Mouse (Mus musculus): ENCODE data around the gene Snca. TPM values are rescaled to one million over a fixed set of nuclear protein-coding genes. Genes with fewer than 3 reads are reported as not detected.

The Snca gene
- polyA plus RNA-seq, 1 experiment, result 3.5 TPM

DNA sequence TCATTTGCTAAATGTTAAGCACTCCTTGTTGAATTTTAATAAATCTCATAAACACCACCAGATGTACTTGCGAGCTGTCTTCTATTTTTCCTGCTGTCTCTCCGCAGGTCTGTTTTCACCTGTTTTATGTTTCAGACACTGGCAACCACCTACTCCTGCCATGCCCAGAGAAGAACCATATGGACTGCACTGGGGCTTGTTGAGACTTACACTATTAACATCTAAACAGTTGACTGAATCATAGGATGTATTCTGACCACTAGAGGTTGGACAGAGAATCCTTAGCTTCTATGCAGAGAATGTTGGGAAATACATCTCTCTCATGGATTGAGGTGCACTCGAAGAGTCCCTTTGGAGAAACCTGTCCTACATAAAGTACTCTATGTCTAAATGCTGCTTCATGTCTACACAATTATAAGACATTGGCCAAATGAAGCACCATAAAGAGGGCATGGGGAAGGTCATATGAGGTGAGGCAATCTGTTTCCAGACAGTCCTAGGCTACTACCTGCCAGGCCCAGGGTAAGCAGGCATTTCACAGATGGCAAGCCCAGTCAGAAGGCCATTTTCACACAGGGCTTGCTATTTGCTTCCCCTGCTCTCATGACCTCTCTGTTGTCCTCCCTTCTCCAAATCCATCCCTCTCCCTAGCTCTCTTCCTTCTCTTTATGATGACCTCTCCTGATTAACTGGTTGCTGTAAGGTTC is 35.8 kb downstream of the Snca start:
- no peak for TF ChIP-seq CTCF (IDR thresholded peaks at IDR 0.05; ENCODE audit: insufficient read depth, low read length)
- no peak for TF ChIP-seq POLR2A (IDR thresholded peaks at IDR 0.05; ENCODE audit: borderline replicate concordance, extremely low read depth, low read depth, low read length)
- H3K4me1 ChIP-seq (ENCODE audit: control insufficient read depth, insufficient read depth, low read length), result no peaks in the 10 kb centered on the region
- H3K4me3 ChIP-seq (replicated peaks; ENCODE audit: extremely low read depth, low read depth, low read length), result no peak overlapping the region
- no peak for DNase-seq
- WGBS, result 88% methylated on average over 3 of the region's 3 CpGs

DNA sequence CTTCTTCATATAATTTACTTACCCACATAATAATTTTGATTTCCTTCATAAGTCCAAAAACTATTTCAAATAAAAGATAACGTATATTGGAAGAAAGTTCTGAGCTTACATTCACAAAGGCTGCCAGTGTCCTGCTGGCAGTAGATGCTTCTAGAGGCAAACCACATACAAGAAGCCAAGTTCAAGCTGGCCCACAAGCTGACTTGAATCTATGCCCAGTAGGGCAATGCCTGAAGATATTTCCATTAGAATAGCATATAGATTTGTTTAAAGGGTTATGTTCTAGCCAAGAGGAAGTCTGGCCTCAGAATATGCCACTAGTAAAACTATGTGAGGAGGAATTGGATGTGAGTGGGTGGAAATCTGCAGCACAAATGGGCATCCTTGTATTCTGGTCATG is 42.7 kb downstream of the Snca start:
- no peak overlapping the region for H3K4me3 ChIP-seq (replicated peaks; ENCODE audit: extremely low read depth, low read depth, low read length)
- whole genome bisulfite sequencing, result 82% methylated on average over 1 of the region's 1 CpGs
- no peak for DNase-seq
- no peaks in the 10 kb centered on the region for H3K4me1 ChIP-seq (ENCODE audit: control insufficient read depth, insufficient read depth, low read length)
- TF ChIP-seq POLR2A (IDR thresholded peaks at IDR 0.05; ENCODE audit: borderline replicate concordance, extremely low read depth, low read depth, low read length) (no peak), CTCF (IDR thresholded peaks at IDR 0.05; ENCODE audit: insufficient read depth, low read length) (no peak)

DNA sequence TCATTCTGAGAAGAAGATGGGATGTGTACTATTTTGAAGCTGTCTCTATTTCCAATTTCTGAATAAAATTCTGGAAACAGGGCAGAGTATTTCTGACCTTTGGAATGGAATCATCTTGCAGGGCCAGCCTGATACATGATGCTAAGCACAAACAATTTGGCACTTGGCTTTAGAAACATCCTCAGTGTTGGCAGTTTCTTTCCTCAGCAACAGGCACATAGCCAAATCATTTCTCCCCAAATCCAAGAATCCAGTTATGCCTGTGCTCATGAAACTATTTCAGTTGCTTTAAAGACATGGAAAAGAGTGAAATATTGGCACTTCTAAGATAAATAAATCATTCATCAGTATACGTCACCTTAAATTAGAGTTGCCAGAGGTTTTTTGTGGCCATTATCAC is 57.8 kb downstream of the Snca start:
- Histone ChIP-seq H3K4me1 (ENCODE audit: control insufficient read depth, insufficient read depth, low read length) (no peaks in the 10 kb centered on the region), H3K4me3 (replicated peaks; ENCODE audit: extremely low read depth, low read depth, low read length) (no peak overlapping the region)
- WGBS, result 64% methylated on average over 1 of the region's 1 CpGs
- TF ChIP-seq POLR2A (IDR thresholded peaks at IDR 0.05; ENCODE audit: borderline replicate concordance, extremely low read depth, low read depth, low read length), result no peak
- no peak for TF ChIP-seq CTCF (IDR thresholded peaks at IDR 0.05; ENCODE audit: insufficient read depth, low read length)
- DNase-seq, result no peak

DNA sequence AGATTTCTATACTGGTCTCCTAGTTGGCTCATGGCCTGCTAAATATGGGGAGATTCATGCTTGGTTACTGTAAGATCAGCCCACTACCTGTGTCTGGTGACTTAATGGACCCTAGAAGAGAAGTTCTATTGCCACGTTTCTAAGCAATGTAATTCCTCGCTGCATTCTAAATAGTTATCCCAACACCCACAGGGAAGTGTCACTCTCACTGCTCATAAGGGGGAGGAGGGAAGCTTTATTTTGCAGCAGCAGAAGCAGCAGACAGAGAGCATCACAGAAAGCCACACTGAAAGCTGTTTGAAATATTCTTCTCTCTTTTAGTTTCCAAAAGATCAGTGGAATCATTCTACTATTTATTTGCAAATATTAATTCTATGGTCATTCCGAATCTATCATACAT is 64.0 kb downstream of the Snca start:
- 72% methylated on average over 3 of the region's 3 CpGs for WGBS
- TF ChIP-seq CTCF (IDR thresholded peaks at IDR 0.05; ENCODE audit: insufficient read depth, low read length) (no peak), POLR2A (IDR thresholded peaks at IDR 0.05; ENCODE audit: borderline replicate concordance, extremely low read depth, low read depth, low read length) (no peak)
- no peak for DNase-seq
- H3K4me1 ChIP-seq (ENCODE audit: control insufficient read depth, insufficient read depth, low read length), result no peaks in the 10 kb centered on the region
- no peak overlapping the region for H3K4me3 ChIP-seq (replicated peaks; ENCODE audit: extremely low read depth, low read depth, low read length)

DNA sequence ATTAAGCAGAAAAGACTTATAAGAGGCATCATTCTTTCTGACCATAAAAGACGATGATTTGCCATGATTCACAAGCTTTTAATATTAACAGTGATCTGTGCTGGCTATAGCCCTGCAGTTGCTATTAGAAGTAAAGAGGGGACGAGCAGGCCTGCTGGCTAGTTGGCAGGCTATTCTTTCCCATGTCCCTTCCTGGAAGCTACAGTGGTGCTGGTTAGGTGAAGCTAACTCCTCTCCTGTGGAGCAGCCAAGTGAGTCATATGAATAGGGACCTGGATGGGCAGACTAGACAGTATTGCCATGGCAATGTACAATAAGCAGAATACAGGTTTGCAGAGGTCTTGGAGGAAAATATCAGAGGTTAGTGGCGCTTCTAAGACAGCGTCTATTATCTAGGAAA is 66.8 kb downstream of the Snca start:
- Histone ChIP-seq H3K4me3 (replicated peaks; ENCODE audit: extremely low read depth, low read depth, low read length) (no peak overlapping the region), H3K4me1 (ENCODE audit: control insufficient read depth, insufficient read depth, low read length) (no peaks in the 10 kb centered on the region)
- no peak for DNase-seq
- no peak for TF ChIP-seq CTCF (IDR thresholded peaks at IDR 0.05; ENCODE audit: insufficient read depth, low read length)
- TF ChIP-seq POLR2A (IDR thresholded peaks at IDR 0.05; ENCODE audit: borderline replicate concordance, extremely low read depth, low read depth, low read length), result no peak
- 90% methylated on average over 4 of the region's 4 CpGs for WGBS

DNA sequence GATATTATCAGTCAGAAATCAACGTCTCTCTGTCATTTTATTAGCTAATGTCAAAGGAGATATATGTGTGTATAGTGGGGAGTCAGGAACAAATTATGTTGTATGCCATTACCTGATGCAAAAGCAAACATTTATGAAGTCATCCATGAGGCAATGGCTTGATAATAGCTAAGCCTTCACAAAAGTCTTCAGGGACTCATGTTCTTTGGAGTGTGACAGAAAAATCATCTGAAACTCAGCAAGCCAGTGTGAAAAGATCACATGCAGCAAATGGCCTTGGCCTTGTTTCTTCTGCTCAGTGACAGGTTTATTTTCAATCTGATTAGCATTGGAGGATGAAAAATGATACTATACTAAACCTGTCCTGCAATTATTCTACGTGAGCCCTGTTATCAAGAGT is 67.9 kb downstream of the Snca start:
- no peak for DNase-seq
- 40% methylated on average over 2 of the region's 2 CpGs for WGBS
- Histone ChIP-seq H3K4me1 (ENCODE audit: control insufficient read depth, insufficient read depth, low read length) (no peaks in the 10 kb centered on the region), H3K4me3 (replicated peaks; ENCODE audit: extremely low read depth, low read depth, low read length) (no peak overlapping the region)
- no peak for TF ChIP-seq POLR2A (IDR thresholded peaks at IDR 0.05; ENCODE audit: borderline replicate concordance, extremely low read depth, low read depth, low read length)
- no peak for TF ChIP-seq CTCF (IDR thresholded peaks at IDR 0.05; ENCODE audit: insufficient read depth, low read length)

DNA sequence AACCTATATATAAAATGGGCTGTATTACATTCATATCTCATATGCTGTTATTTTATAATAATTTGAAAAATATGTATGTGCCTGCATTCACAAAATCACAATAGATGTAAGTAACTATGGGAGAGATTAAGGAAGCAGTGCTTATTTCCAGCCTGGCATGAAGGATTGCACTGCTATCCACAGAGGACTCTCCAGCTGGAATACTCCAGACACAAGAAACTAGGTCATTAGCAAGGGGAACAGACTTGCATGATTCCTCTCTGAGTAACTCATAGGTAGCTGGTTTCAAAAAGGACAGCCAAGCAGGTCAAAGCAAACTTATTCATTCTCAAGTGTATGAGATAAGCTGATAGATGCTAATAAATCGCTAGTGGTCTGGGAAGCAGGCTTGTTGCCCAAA is 74.7 kb downstream of the Snca start:
- no peak overlapping the region for H3K4me3 ChIP-seq (replicated peaks; ENCODE audit: extremely low read depth, low read depth, low read length)
- 73% methylated on average over 1 of the region's 1 CpGs for WGBS
- no peaks in the 10 kb centered on the region for H3K4me1 ChIP-seq (ENCODE audit: control insufficient read depth, insufficient read depth, low read length)
- no peak for DNase-seq
- TF ChIP-seq CTCF (IDR thresholded peaks at IDR 0.05; ENCODE audit: insufficient read depth, low read length), result no peak
- no peak for TF ChIP-seq POLR2A (IDR thresholded peaks at IDR 0.05; ENCODE audit: borderline replicate concordance, extremely low read depth, low read depth, low read length)

DNA sequence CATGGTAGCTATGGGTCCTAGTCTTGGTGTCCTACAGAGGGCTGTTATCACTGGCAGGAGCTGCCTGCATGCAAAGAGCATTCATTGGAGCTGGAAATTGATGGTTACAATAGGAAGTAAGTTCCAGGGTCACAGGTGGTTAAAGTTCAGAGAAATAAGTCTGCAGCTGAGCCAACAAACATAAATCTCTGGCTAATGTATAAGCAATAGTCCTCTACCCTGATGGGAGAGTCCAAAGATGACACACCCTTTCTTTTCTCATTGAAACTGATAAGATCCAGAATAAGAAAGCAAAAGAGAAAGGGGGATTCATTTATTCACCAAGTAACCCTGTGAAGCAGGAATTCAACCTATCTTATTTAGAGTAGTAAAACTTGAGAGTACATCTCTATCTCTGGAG is 83.7 kb downstream of the Snca start:
- Histone ChIP-seq H3K4me3 (replicated peaks; ENCODE audit: extremely low read depth, low read depth, low read length) (no peak overlapping the region), H3K4me1 (ENCODE audit: control insufficient read depth, insufficient read depth, low read length) (no peaks in the 10 kb centered on the region)
- TF ChIP-seq POLR2A (IDR thresholded peaks at IDR 0.05; ENCODE audit: borderline replicate concordance, extremely low read depth, low read depth, low read length) (no peak), CTCF (IDR thresholded peaks at IDR 0.05; ENCODE audit: insufficient read depth, low read length) (no peak)
- DNase-seq, result no peak

DNA sequence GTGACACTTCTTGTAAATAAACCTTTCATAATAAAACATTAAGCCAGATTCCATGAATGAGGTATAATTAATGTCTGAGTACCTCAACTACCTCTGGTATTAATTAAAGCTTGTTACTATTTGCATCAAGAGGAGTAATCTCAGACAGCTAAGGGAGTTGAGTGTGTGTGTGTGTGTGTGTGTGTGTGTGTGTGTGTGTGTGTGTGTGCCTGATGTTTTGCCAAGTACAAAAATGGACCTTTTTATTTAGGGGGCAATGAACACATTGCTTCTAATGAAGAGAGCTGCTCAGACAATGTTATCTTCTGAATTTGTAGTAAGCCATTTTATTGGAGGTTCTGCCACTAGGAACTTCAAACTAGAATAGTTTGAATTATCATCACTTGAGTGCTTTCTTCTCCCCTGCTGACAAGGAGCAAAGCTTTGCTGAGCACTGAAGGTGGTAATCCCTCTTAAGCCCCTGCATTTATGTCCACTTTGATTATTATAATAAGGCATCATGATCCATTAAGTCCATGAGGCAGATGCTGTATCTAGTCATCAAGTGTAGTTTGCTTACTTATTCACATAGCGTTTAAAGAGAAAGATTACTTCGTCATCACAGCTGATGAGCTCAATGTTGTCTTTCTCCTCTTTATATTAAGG is 88.1 kb downstream of the Snca start:
- Histone ChIP-seq H3K4me3 (replicated peaks; ENCODE audit: extremely low read depth, low read depth, low read length) (no peak overlapping the region), H3K4me1 (ENCODE audit: control insufficient read depth, insufficient read depth, low read length) (no peaks in the 10 kb centered on the region)
- no peak for TF ChIP-seq POLR2A (IDR thresholded peaks at IDR 0.05; ENCODE audit: borderline replicate concordance, extremely low read depth, low read depth, low read length)
- TF ChIP-seq CTCF (IDR thresholded peaks at IDR 0.05; ENCODE audit: insufficient read depth, low read length), result no peak
- DNase-seq, result no peak
- 87% methylated on average over 2 of the region's 2 CpGs for WGBS

DNA sequence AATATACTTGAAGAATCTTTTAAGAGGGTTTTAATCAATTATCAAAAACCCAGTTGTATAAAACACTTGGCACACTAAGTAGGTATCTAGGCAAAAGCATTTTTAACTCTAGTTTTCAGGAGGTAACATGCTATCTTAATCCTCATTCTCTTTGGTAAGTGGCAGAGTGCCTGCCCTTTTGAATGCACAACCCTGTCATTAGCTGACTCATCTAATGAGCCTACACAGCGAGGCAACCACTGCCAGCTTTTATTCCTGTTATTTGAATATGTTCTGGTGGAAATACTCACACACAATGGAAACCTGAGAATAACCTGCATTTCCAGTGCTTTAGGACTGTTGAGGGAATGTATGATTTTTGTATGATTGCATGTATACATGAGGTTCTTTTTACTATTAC is 89.9 kb downstream of the Snca start:
- Histone ChIP-seq H3K4me3 (replicated peaks; ENCODE audit: extremely low read depth, low read depth, low read length) (no peak overlapping the region), H3K4me1 (ENCODE audit: control insufficient read depth, insufficient read depth, low read length) (no peaks in the 10 kb centered on the region)
- DNase-seq, result no peak
- TF ChIP-seq CTCF (IDR thresholded peaks at IDR 0.05; ENCODE audit: insufficient read depth, low read length) (no peak), POLR2A (IDR thresholded peaks at IDR 0.05; ENCODE audit: borderline replicate concordance, extremely low read depth, low read depth, low read length) (no peak)
- 59% methylated on average over 1 of the region's 1 CpGs for WGBS
